Mouse (Mus musculus): ENCODE measurements around the gene Rtel1. TPM values are rescaled to one million over a fixed set of nuclear protein-coding genes. Genes with fewer than 3 reads are reported as not detected.

Rtel1 gene
- polyA plus RNA-seq, 1 experiment from 2014 or later, result 50.6 TPM

DNA sequence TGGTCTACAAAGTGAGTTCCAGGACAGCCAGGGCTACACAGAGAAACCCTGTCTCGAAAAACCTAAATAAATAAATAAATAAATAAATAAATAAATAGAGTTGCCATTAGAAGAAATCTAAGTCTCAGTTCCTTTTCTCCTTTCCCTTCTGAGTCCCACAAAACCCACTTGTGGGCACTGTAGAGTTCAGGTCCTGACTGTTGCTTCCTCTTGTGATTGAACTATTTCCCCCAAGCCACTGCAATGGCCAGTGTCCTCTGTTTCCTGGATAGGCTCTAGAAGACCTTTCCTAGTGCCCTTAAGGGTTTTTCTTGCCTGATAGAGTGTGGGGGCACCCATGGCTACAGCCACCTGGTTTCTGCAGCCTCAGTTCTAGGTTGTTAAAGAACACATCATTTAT lies 14.6 kb upstream of the Rtel1 start:
- Histone ChIP-seq H3K9me3 (no peaks in the 10 kb centered on the region), H3K4me3 (no peak overlapping the region), H3K4me1 (no peaks in the 10 kb centered on the region), H3K27ac (no peak overlapping the region), H3K36me3 (peaks cover 21% of the 10 kb centered on the region), H3K27me3 (ENCODE audit: insufficient read depth, poor library complexity, severe bottlenecking) (peaks cover 43% of the 10 kb centered on the region)
- no peak for DNase-seq (ENCODE audit: low spot score)
- 74% methylated on average over 1 of the region's 1 CpGs for WGBS

- Histone ChIP-seq H3K27ac (no peak overlapping the region), H3K4me1 (no peaks in the 10 kb centered on the region), H3K9me3 (no peaks in the 10 kb centered on the region), H3K27me3 (ENCODE audit: insufficient read depth, poor library complexity, severe bottlenecking) (peaks cover 65% of the 10 kb centered on the region), H3K4me3 (no peak overlapping the region), H3K36me3 (no peaks in the 10 kb centered on the region)
- 10% methylated on average over 30 of the region's 30 CpGs for WGBS
- no peak for DNase-seq (ENCODE audit: low spot score)
Observed at GRCm38 (mm10) chr2:181307144-181307804, 12.3 kb upstream of the Rtel1 start.

GRCm38 (mm10) chr2:181312435-181312834 lies 7.1 kb upstream of the Rtel1 start:
- WGBS, result 56% methylated on average over 3 of the region's 3 CpGs
- no peak for DNase-seq (ENCODE audit: low spot score)
- Histone ChIP-seq H3K4me1 (peaks cover 12% of the 10 kb centered on the region), H3K4me3 (no peak overlapping the region), H3K9me3 (no peaks in the 10 kb centered on the region), H3K36me3 (no peaks in the 10 kb centered on the region), H3K27ac (no peak overlapping the region), H3K27me3 (ENCODE audit: insufficient read depth, poor library complexity, severe bottlenecking) (peaks cover 82% of the 10 kb centered on the region)

DNA sequence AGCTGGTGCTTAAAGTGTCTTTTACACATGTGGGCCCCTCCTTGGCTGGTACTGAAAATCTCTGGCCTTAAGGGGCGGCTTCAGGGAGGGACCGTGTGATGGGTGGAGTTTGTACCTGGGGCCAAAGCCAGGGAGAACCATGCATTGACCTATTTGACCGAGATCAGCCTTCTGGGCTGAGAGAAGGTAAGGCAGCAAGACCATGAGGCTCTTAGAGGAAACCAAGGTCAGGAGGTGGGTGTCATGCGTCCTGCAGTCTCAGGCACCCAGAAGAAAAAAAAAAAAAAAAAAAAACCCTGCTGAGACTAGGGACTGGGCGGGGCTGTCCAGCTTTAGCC lies 6.6 kb upstream of the Rtel1 start:
- no peak overlapping the region for H3K4me3 ChIP-seq
- H3K36me3 ChIP-seq, result no peaks in the 10 kb centered on the region
- 10% methylated on average over 5 of the region's 5 CpGs for WGBS
- peaks cover 12% of the 10 kb centered on the region for H3K4me1 ChIP-seq
- DNase-seq (ENCODE audit: low spot score), result no peak
- no peaks in the 10 kb centered on the region for H3K9me3 ChIP-seq
- H3K27me3 ChIP-seq (ENCODE audit: insufficient read depth, poor library complexity, severe bottlenecking), result peaks cover 77% of the 10 kb centered on the region
- H3K27ac ChIP-seq, result no peak overlapping the region

GRCm38 (mm10) chr2:181313344-181314079 lies 6.0 kb upstream of the Rtel1 start:
- H3K4me3 ChIP-seq, result peak overlapping the region; percentile 42
- no peaks in the 10 kb centered on the region for H3K9me3 ChIP-seq
- peaks cover 12% of the 10 kb centered on the region for H3K4me1 ChIP-seq
- H3K27me3 ChIP-seq (ENCODE audit: insufficient read depth, poor library complexity, severe bottlenecking), result peaks cover 72% of the 10 kb centered on the region
- no peak for DNase-seq (ENCODE audit: low spot score)
- H3K27ac ChIP-seq, result no peak overlapping the region
- WGBS, result 2% methylated on average over 35 of the region's 35 CpGs
- H3K36me3 ChIP-seq, result no peaks in the 10 kb centered on the region

GRCm38 (mm10) chr2:181314080-181314810 lies 5.3 kb upstream of the Rtel1 start, which contains the start of gene Stmn3:
TSS of gene Stmn3 (minus strand) at chr2:181314500.
- Histone ChIP-seq H3K27ac (no peak within 1 kb of the TSS), H3K4me3 (peak within 1 kb of the TSS; percentile 42), H3K4me1 (peaks cover 14% of the 10 kb centered on the region), H3K9me3 (no peaks in the 10 kb centered on the region), H3K36me3 (no peaks in the 10 kb centered on the region), H3K27me3 (ENCODE audit: insufficient read depth, poor library complexity, severe bottlenecking) (peaks cover 64% of the 10 kb centered on the region)
- DNase-seq (ENCODE audit: low spot score), result peak; percentile 85
- 6% methylated on average over 23 of the region's 23 CpGs for WGBS

- peaks cover 12% of the 10 kb centered on the region for H3K4me1 ChIP-seq
- no peak for DNase-seq (ENCODE audit: low spot score)
- WGBS, result 15% methylated on average over 7 of the region's 7 CpGs
- no peaks in the 10 kb centered on the region for H3K9me3 ChIP-seq
- H3K4me3 ChIP-seq, result peak overlapping the region; percentile 77
- peaks cover 33% of the 10 kb centered on the region for H3K36me3 ChIP-seq
- H3K27me3 ChIP-seq (ENCODE audit: insufficient read depth, poor library complexity, severe bottlenecking), result peaks cover 14% of the 10 kb centered on the region
- peak overlapping the region; percentile 88 for H3K27ac ChIP-seq
Observed at GRCm38 (mm10) chr2:181320103-181320499, 562 bp downstream of the Rtel1 start.

DNA sequence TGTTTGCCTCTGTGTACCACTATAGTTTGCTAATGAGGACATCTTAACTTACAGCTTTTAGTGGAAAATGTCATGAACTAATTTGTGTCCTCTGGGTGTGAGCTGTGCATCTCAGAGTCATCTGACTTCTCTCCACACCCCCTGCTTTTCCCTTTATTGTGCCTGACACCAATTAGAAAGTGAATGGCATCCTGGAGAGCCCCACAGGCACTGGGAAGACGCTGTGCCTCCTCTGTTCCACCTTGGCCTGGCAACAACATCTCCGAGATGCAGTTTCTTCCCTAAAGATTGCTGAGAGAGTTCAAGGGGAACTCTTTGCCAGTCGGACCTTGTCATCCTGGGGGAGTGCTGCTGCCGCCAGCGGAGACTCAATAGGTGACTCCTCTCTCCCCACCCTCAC lies 2.6 kb downstream of the Rtel1 start:
- H3K4me1 ChIP-seq, result peaks cover 12% of the 10 kb centered on the region
- H3K27ac ChIP-seq, result no peak overlapping the region
- peaks cover 52% of the 10 kb centered on the region for H3K36me3 ChIP-seq
- DNase-seq (ENCODE audit: low spot score), result no peak
- no peak overlapping the region for H3K4me3 ChIP-seq
- 74% methylated on average over 5 of the region's 5 CpGs for WGBS
- H3K9me3 ChIP-seq, result no peaks in the 10 kb centered on the region
- no peaks in the 10 kb centered on the region; the same call in 1 of the 2 replicates for H3K27me3 ChIP-seq (ENCODE audit: insufficient read depth, poor library complexity, severe bottlenecking)

- Histone ChIP-seq H3K9me3 (no peaks in the 10 kb centered on the region), H3K4me1 (no peaks in the 10 kb centered on the region), H3K4me3 (no peak overlapping the region), H3K27ac (no peak overlapping the region), H3K27me3 (ENCODE audit: insufficient read depth, poor library complexity, severe bottlenecking) (no peaks in the 10 kb centered on the region), H3K36me3 (peaks cover 89% of the 10 kb centered on the region)
- DNase-seq (ENCODE audit: low spot score), result no peak
- 89% methylated on average over 2 of the region's 2 CpGs for WGBS
Observed at GRCm38 (mm10) chr2:181326098-181326497, 6.6 kb downstream of the Rtel1 start.

GRCm38 (mm10) chr2:181332542-181332941 lies 13.0 kb downstream of the Rtel1 start:
- Histone ChIP-seq H3K27ac (no peak overlapping the region), H3K4me1 (no peaks in the 10 kb centered on the region), H3K27me3 (ENCODE audit: insufficient read depth, poor library complexity, severe bottlenecking) (no peaks in the 10 kb centered on the region), H3K4me3 (no peak overlapping the region), H3K9me3 (no peaks in the 10 kb centered on the region), H3K36me3 (peaks cover 84% of the 10 kb centered on the region)
- no peak for DNase-seq (ENCODE audit: low spot score)

- 71% methylated on average over 3 of the region's 3 CpGs for WGBS
- no peaks in the 10 kb centered on the region for H3K4me1 ChIP-seq
- DNase-seq (ENCODE audit: low spot score), result no peak
- H3K27me3 ChIP-seq (ENCODE audit: insufficient read depth, poor library complexity, severe bottlenecking), result no peaks in the 10 kb centered on the region
- H3K36me3 ChIP-seq, result peaks cover 82% of the 10 kb centered on the region
- H3K9me3 ChIP-seq, result no peaks in the 10 kb centered on the region
- H3K4me3 ChIP-seq, result no peak overlapping the region
- H3K27ac ChIP-seq, result no peak overlapping the region
Observed at GRCm38 (mm10) chr2:181334023-181334422, 14.5 kb downstream of the Rtel1 start.

DNA sequence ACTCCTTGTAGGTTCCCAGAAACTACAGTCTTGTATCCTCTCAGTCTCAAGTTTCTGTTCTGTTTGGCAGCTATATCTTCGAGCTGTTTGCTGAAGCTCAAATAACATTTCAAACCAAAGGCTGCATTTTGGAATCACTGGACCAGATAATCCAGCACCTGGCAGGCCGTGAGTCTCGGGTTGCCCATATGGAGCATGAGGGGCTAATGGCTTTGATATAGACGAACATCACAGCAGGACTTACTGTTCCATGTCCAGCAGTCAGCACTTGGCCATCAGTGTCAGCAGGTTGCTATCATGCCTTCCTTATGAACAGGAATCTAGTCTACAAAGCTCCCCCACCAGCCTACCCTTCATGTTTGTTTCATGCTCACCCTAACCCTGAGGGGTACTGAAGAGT lies 20.9 kb downstream of the Rtel1 start:
- no peaks in the 10 kb centered on the region for H3K9me3 ChIP-seq
- H3K27ac ChIP-seq, result no peak overlapping the region
- WGBS, result 88% methylated on average over 4 of the region's 4 CpGs
- H3K4me3 ChIP-seq, result no peak overlapping the region
- no peak for DNase-seq (ENCODE audit: low spot score)
- H3K36me3 ChIP-seq, result peaks cover 90% of the 10 kb centered on the region
- H3K4me1 ChIP-seq, result no peaks in the 10 kb centered on the region
- no peaks in the 10 kb centered on the region for H3K27me3 ChIP-seq (ENCODE audit: insufficient read depth, poor library complexity, severe bottlenecking)

DNA sequence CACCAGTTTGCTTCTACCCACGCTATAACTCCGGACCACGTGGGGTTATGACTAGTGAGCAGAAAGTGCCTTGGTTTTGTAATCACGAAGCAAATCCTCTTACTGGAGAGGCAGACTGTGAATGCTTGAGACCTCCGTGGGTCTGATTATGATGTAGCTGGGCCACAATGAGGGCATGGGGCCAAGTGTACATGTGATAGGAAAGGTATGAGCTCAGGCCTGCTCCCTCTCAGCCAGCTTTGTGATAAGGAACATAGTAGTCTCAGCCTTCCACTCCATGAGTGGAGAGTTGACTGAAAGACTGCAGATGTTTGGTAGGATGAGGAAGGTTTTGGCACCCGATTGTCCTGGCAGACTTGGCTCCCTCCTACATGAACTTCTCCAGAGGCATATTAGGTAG lies 23.2 kb downstream of the Rtel1 start:
- no peaks in the 10 kb centered on the region for H3K4me1 ChIP-seq
- no peak overlapping the region for H3K27ac ChIP-seq
- 82% methylated on average over 6 of the region's 6 CpGs for WGBS
- H3K36me3 ChIP-seq, result peaks cover 90% of the 10 kb centered on the region
- DNase-seq (ENCODE audit: low spot score), result no peak
- no peaks in the 10 kb centered on the region for H3K9me3 ChIP-seq
- H3K4me3 ChIP-seq, result no peak overlapping the region
- no peaks in the 10 kb centered on the region for H3K27me3 ChIP-seq (ENCODE audit: insufficient read depth, poor library complexity, severe bottlenecking)

Data from heart, embryonic 10.5 days (tissue).